Mouse (Mus musculus) B cell, adult (primary cell): Measurements from ENCODE around the gene Gm12695. TPM values are rescaled to one million over a fixed set of nuclear protein-coding genes. Genes with fewer than 3 reads are reported as not detected.

Experiments
- total RNA-seq: library from RNA; stranded (reverse); gene quantifications from 4 replicates; pipeline ENCODE4 v1.2.4, GENCODE M21; 2023; ENCODE audit not compliant: inconsistent age

The Gm12695 gene
- not detected in 4 replicates for total RNA-seq

DNA sequence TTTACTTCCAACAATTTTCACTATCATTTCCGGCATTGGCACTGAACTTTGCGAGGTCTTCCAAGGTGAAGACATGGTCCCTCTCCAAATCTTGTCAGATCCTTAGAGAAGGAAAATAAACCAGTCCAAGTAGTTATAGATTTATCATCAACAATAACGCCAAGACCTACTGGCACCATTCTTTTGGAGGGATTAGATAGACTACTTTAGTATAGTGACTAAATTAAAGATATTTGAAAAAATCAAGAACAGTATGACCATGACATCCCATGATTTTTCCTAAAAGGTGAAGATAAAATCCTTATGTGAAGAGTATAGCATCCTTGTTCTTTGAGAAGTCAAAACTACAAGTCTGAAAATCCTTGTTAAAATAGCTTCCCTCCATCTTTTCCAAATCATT is at the start of gene Gm12695:
Gene Gm12695, minus strand, starts transcription at position 101 of the 400 bp plus-strand sequence.

Other genes with a start within 250 kb of the Gm12695 start
- not detected in 4 replicates for gene Cyp2j6, start 231.5 kb downstream of the Gm12695 start, total RNA-seq
- gene Cyp2j9, start 193.6 kb downstream of the Gm12695 start, total RNA-seq = not detected in 4 replicates
- not detected in 4 replicates for gene Cyp2j5, start 121.0 kb downstream of the Gm12695 start, total RNA-seq